Mouse (Mus musculus): ENCODE data around the gene Bach2.

The Bach2 gene

GRCm38 (mm10) chr4:32520628-32521360 lies 282.2 kb downstream of the Bach2 start:
- in situ Hi-C loops (cut with MboI; ENCODE audit: low pct_unique_long_range_greater_than_20kb in 1 of 2, low sequenced_read_pairs in 2 of 2, unreplicated experiment in 1 of 2) = no loop called here

- in situ Hi-C loops (cut with MboI; ENCODE audit: low pct_unique_long_range_greater_than_20kb in 1 of 2, low sequenced_read_pairs in 2 of 2, unreplicated experiment in 1 of 2) = no loop called here
Measured at GRCm38 (mm10) chr4:32521361-32521740, 282.7 kb downstream of the Bach2 start.

GRCm38 (mm10) chr4:32522013-32522412 lies 283.4 kb downstream of the Bach2 start:
- in situ Hi-C loops (cut with MboI; ENCODE audit: low pct_unique_long_range_greater_than_20kb in 1 of 2, low sequenced_read_pairs in 2 of 2, unreplicated experiment in 1 of 2) = no loop called here

- in situ Hi-C loops (cut with MboI; ENCODE audit: low pct_unique_long_range_greater_than_20kb in 1 of 2, low sequenced_read_pairs in 2 of 2, unreplicated experiment in 1 of 2) = no loop called here
Measured at GRCm38 (mm10) chr4:32524282-32524681, 285.7 kb downstream of the Bach2 start.

- in situ Hi-C loops (cut with MboI; ENCODE audit: low pct_unique_long_range_greater_than_20kb in 1 of 2, low sequenced_read_pairs in 2 of 2, unreplicated experiment in 1 of 2) = loop anchor here in 1 of 2 experiments (25.0 kb wide), 1 partner anchor 463 kb away; no protein-coding TSS in a partner anchor
Measured at GRCm38 (mm10) chr4:32525000-32525399, 286.4 kb downstream of the Bach2 start.

- in situ Hi-C loops (cut with MboI; ENCODE audit: low pct_unique_long_range_greater_than_20kb in 1 of 2, low sequenced_read_pairs in 2 of 2, unreplicated experiment in 1 of 2) = loop anchor here in 1 of 2 experiments (25.0 kb wide), 1 partner anchor 464 kb away; no protein-coding TSS in a partner anchor
Measured at GRCm38 (mm10) chr4:32526228-32526836, 287.7 kb downstream of the Bach2 start.

GRCm38 (mm10) chr4:32529443-32529995 lies 290.9 kb downstream of the Bach2 start:
- in situ Hi-C loops (cut with MboI; ENCODE audit: low pct_unique_long_range_greater_than_20kb in 1 of 2, low sequenced_read_pairs in 2 of 2, unreplicated experiment in 1 of 2) = loop anchor here in 1 of 2 experiments (25.0 kb wide), 1 partner anchor 467 kb away; no protein-coding TSS in a partner anchor

GRCm38 (mm10) chr4:32530421-32530920 lies 291.9 kb downstream of the Bach2 start:
- in situ Hi-C loops (cut with MboI; ENCODE audit: low pct_unique_long_range_greater_than_20kb in 1 of 2, low sequenced_read_pairs in 2 of 2, unreplicated experiment in 1 of 2) = loop anchor here in 1 of 2 experiments (25.0 kb wide), 1 partner anchor 468 kb away; no protein-coding TSS in a partner anchor

GRCm38 (mm10) chr4:32530921-32531846 lies 292.6 kb downstream of the Bach2 start:
- in situ Hi-C loops (cut with MboI; ENCODE audit: low pct_unique_long_range_greater_than_20kb in 1 of 2, low sequenced_read_pairs in 2 of 2, unreplicated experiment in 1 of 2) = loop anchor here in 1 of 2 experiments (25.0 kb wide), 1 partner anchor 469 kb away; no protein-coding TSS in a partner anchor

- in situ Hi-C loops (cut with MboI; ENCODE audit: low pct_unique_long_range_greater_than_20kb in 1 of 2, low sequenced_read_pairs in 2 of 2, unreplicated experiment in 1 of 2) = loop anchor here in 1 of 2 experiments (25.0 kb wide), 1 partner anchor 470 kb away; no protein-coding TSS in a partner anchor
Measured at GRCm38 (mm10) chr4:32532079-32532478, 293.5 kb downstream of the Bach2 start.

GRCm38 (mm10) chr4:32533735-32534134 lies 295.1 kb downstream of the Bach2 start:
- in situ Hi-C loops (cut with MboI; ENCODE audit: low pct_unique_long_range_greater_than_20kb in 1 of 2, low sequenced_read_pairs in 2 of 2, unreplicated experiment in 1 of 2) = loop anchor here in 1 of 2 experiments (25.0 kb wide), 1 partner anchor 471 kb away; no protein-coding TSS in a partner anchor

GRCm38 (mm10) chr4:32535626-32536025 lies 297.0 kb downstream of the Bach2 start:
- in situ Hi-C loops (cut with MboI; ENCODE audit: low pct_unique_long_range_greater_than_20kb in 1 of 2, low sequenced_read_pairs in 2 of 2, unreplicated experiment in 1 of 2) = loop anchor here in 1 of 2 experiments (25.0 kb wide), 1 partner anchor 473 kb away; no protein-coding TSS in a partner anchor

- in situ Hi-C loops (cut with MboI; ENCODE audit: low pct_unique_long_range_greater_than_20kb in 1 of 2, low sequenced_read_pairs in 2 of 2, unreplicated experiment in 1 of 2) = loop anchor here in 1 of 2 experiments (25.0 kb wide), 1 partner anchor 475 kb away; no protein-coding TSS in a partner anchor
Measured at GRCm38 (mm10) chr4:32536870-32537508, 298.4 kb downstream of the Bach2 start.

GRCm38 (mm10) chr4:32538088-32538487 lies 299.5 kb downstream of the Bach2 start:
- in situ Hi-C loops (cut with MboI; ENCODE audit: low pct_unique_long_range_greater_than_20kb in 1 of 2, low sequenced_read_pairs in 2 of 2, unreplicated experiment in 1 of 2) = loop anchor here in 1 of 2 experiments (25.0 kb wide), 1 partner anchor 476 kb away; no protein-coding TSS in a partner anchor

GRCm38 (mm10) chr4:32538488-32538887 lies 299.9 kb downstream of the Bach2 start:
- in situ Hi-C loops (cut with MboI; ENCODE audit: low pct_unique_long_range_greater_than_20kb in 1 of 2, low sequenced_read_pairs in 2 of 2, unreplicated experiment in 1 of 2) = loop anchor here in 1 of 2 experiments (25.0 kb wide), 1 partner anchor 476 kb away; no protein-coding TSS in a partner anchor

- in situ Hi-C loops (cut with MboI; ENCODE audit: low pct_unique_long_range_greater_than_20kb in 1 of 2, low sequenced_read_pairs in 2 of 2, unreplicated experiment in 1 of 2) = loop anchor here in 1 of 2 experiments (25.0 kb wide), 1 partner anchor 477 kb away; no protein-coding TSS in a partner anchor
Measured at GRCm38 (mm10) chr4:32538987-32539386, 300.4 kb downstream of the Bach2 start.
